Mouse (Mus musculus) hindbrain, embryonic 10.5 days (tissue): ENCODE measurements around the gene Ppargc1a. TPM values are rescaled to one million over a fixed set of nuclear protein-coding genes. Genes with fewer than 3 reads are reported as not detected.

ENCODE experiments used
- DNase-seq: peaks from one replicate; pipeline ENCODE4 v3.0.0-alpha.2; 2017; ENCODE audit warnings: low spot score
- H3K27ac ChIP-seq: fragments of 300-500 bp; sonication (generic); 2 replicates; pipeline ENCODE4 v1.5.1; 2016; ENCODE audit warnings: mild to moderate bottlenecking, moderate library complexity
- H3K27me3 ChIP-seq: fragments of 300-500 bp; sonication (generic); 2 replicates; pipeline ENCODE4 v1.6.1; 2016; ENCODE audit warnings: mild to moderate bottlenecking; ENCODE audit not compliant: poor library complexity, insufficient read depth, severe bottlenecking
- H3K36me3 ChIP-seq: fragments of 300-500 bp; sonication (generic); 2 replicates; pipeline ENCODE4 v1.6.1; 2016; ENCODE audit warnings: mild to moderate bottlenecking, moderate library complexity
- H3K4me1 ChIP-seq: fragments of 300-500 bp; sonication (generic); replicated peaks from 2 replicates; pipeline ENCODE4 v1.6.1; 2016; ENCODE audit warnings: mild to moderate bottlenecking
- H3K4me3 ChIP-seq: fragments of 300-500 bp; sonication (generic); 2 replicates; pipeline ENCODE4 v1.5.1; 2016; ENCODE audit warnings: mild to moderate bottlenecking, moderate library complexity
- H3K9me3 ChIP-seq: fragments of 300-500 bp; sonication (generic); 2 replicates; pipeline ENCODE4 v1.6.1; 2016; ENCODE audit warnings: mild to moderate bottlenecking, moderate library complexity
- WGBS: fragments of 180-500 bp; shearing (Covaris S2); methylation state at CpG from one replicate; pipeline ENCODE4 v1.1.7; 2016; 5-methylcytosine and 5-hydroxymethylcytosine counted together
- polyA plus RNA-seq: library from polyadenylated mRNA; unstranded; fragments of >200 nt; fragmentation: Nextera tagmentation; extraction: Ambion mirVana; gene quantifications from 2 replicates; pipeline ENCODE4 v1.2.1, GENCODE M21; 2016

Gene Ppargc1a
- polyA plus RNA-seq, 1 experiment from 2014 or later, result 2.1 TPM

- 75% methylated on average over 3 of the region's 3 CpGs for WGBS
These were observed 90.4 kb downstream of the Ppargc1a start for GRCm38 (mm10) chr5:51477140-51477539.

GRCm38 (mm10) chr5:51475034-51475541 lies 92.4 kb downstream of the Ppargc1a start:
- Histone ChIP-seq H3K27ac (no peak overlapping the region), H3K4me1 (peaks cover 13% of the 10 kb centered on the region; the same call in 1 of the 2 replicates), H3K4me3 (no peak overlapping the region), H3K9me3 (peaks cover 9% of the 10 kb centered on the region), H3K36me3 (0 out of 2 replicates have a peak, but pooled peaks cover 9% of the 10 kb centered on the region), H3K27me3 (no peaks in the 10 kb centered on the region; the same call in 1 of the 2 replicates)
- 51% methylated on average over 4 of the region's 4 CpGs for WGBS
- DNase-seq, result no peak

More at GRCm38 (mm10) chr5:51477140-51477539, 90.4 kb downstream of the Ppargc1a start:
- Histone ChIP-seq H3K4me1 (peaks cover 13% of the 10 kb centered on the region; the same call in 1 of the 2 replicates), H3K27me3 (no peaks in the 10 kb centered on the region; the same call in 1 of the 2 replicates), H3K9me3 (peaks cover 9% of the 10 kb centered on the region), H3K36me3 (0 out of 2 replicates have a peak, but pooled peaks cover 9% of the 10 kb centered on the region), H3K4me3 (no peak overlapping the region), H3K27ac (no peak overlapping the region)
- no peak for DNase-seq

GRCm38 (mm10) chr5:51471614-51472013 lies 95.9 kb downstream of the Ppargc1a start:
- Histone ChIP-seq H3K4me1 (no peaks in the 10 kb centered on the region), H3K27me3 (no peaks in the 10 kb centered on the region), H3K4me3 (no peak overlapping the region), H3K27ac (no peak overlapping the region), H3K9me3 (peaks cover 9% of the 10 kb centered on the region), H3K36me3 (0 out of 2 replicates have a peak, but pooled peaks cover 9% of the 10 kb centered on the region)
- 58% methylated on average over 4 of the region's 4 CpGs for WGBS
- no peak for DNase-seq

GRCm38 (mm10) chr5:51466036-51466435 lies 101.5 kb downstream of the Ppargc1a start:
- Histone ChIP-seq H3K4me1 (no peaks in the 10 kb centered on the region), H3K4me3 (no peak overlapping the region), H3K36me3 (no peaks in the 10 kb centered on the region), H3K27ac (no peak overlapping the region), H3K9me3 (no peaks in the 10 kb centered on the region), H3K27me3 (no peaks in the 10 kb centered on the region)
- WGBS, result 85% methylated on average over 5 of the region's 5 CpGs
- no peak for DNase-seq

GRCm38 (mm10) chr5:51452033-51452432 lies 115.5 kb downstream of the Ppargc1a start:
- no peak for DNase-seq
- WGBS, result 82% methylated on average over 3 of the region's 3 CpGs
- no peak overlapping the region for H3K27ac ChIP-seq
- no peaks in the 10 kb centered on the region for H3K36me3 ChIP-seq
- H3K4me3 ChIP-seq, result no peak overlapping the region
- no peaks in the 10 kb centered on the region for H3K9me3 ChIP-seq
- H3K4me1 ChIP-seq, result no peaks in the 10 kb centered on the region
- no peaks in the 10 kb centered on the region for H3K27me3 ChIP-seq

- Histone ChIP-seq H3K9me3 (no peaks in the 10 kb centered on the region), H3K36me3 (no peaks in the 10 kb centered on the region), H3K4me1 (no peaks in the 10 kb centered on the region), H3K27ac (no peak overlapping the region), H3K27me3 (no peaks in the 10 kb centered on the region), H3K4me3 (no peak overlapping the region)
- WGBS, result 84% methylated on average over 1 of the region's 1 CpGs
- no peak for DNase-seq
These were observed 119.9 kb downstream of the Ppargc1a start for GRCm38 (mm10) chr5:51447631-51448030.

GRCm38 (mm10) chr5:51446299-51447090 lies 121.0 kb downstream of the Ppargc1a start:
- Histone ChIP-seq H3K4me3 (no peak overlapping the region), H3K4me1 (no peaks in the 10 kb centered on the region), H3K27me3 (no peaks in the 10 kb centered on the region), H3K9me3 (no peaks in the 10 kb centered on the region), H3K27ac (no peak overlapping the region), H3K36me3 (no peaks in the 10 kb centered on the region)
- no peak for DNase-seq
- WGBS, result 95% methylated on average over 14 of the region's 14 CpGs

- no peaks in the 10 kb centered on the region for H3K9me3 ChIP-seq
- no peaks in the 10 kb centered on the region for H3K27me3 ChIP-seq
- DNase-seq, result no peak
- no peaks in the 10 kb centered on the region for H3K36me3 ChIP-seq
- no peaks in the 10 kb centered on the region for H3K4me1 ChIP-seq
- H3K27ac ChIP-seq, result no peak overlapping the region
- H3K4me3 ChIP-seq, result no peak overlapping the region
These were observed 121.8 kb downstream of the Ppargc1a start for GRCm38 (mm10) chr5:51445726-51446125.

- Histone ChIP-seq H3K27me3 (no peaks in the 10 kb centered on the region), H3K4me1 (0 out of 2 replicates have a peak, but pooled peaks cover 8% of the 10 kb centered on the region)
- WGBS, result 41% methylated on average over 4 of the region's 4 CpGs
These were observed 127.8 kb downstream of the Ppargc1a start for GRCm38 (mm10) chr5:51439773-51440172.

GRCm38 (mm10) chr5:51433905-51434304 lies 133.6 kb downstream of the Ppargc1a start:
- Histone ChIP-seq H3K27ac (no peak overlapping the region), H3K27me3 (no peaks in the 10 kb centered on the region), H3K4me3 (no peak overlapping the region), H3K4me1 (no peaks in the 10 kb centered on the region), H3K9me3 (no peaks in the 10 kb centered on the region), H3K36me3 (no peaks in the 10 kb centered on the region)
- DNase-seq, result no peak
- WGBS, result 93% methylated on average over 5 of the region's 5 CpGs

More at GRCm38 (mm10) chr5:51439773-51440172, 127.8 kb downstream of the Ppargc1a start:
- no peak for DNase-seq
- no peaks in the 10 kb centered on the region for H3K36me3 ChIP-seq
- H3K27ac ChIP-seq, result no peak overlapping the region
- no peaks in the 10 kb centered on the region for H3K9me3 ChIP-seq
- H3K4me3 ChIP-seq, result no peak overlapping the region

GRCm38 (mm10) chr5:51432532-51432931 lies 135.0 kb downstream of the Ppargc1a start:
- no peak for DNase-seq
- Histone ChIP-seq H3K27me3 (no peaks in the 10 kb centered on the region), H3K9me3 (no peaks in the 10 kb centered on the region), H3K27ac (no peak overlapping the region), H3K4me3 (no peak overlapping the region), H3K36me3 (no peaks in the 10 kb centered on the region), H3K4me1 (no peaks in the 10 kb centered on the region)
- 95% methylated on average over 2 of the region's 2 CpGs for WGBS

GRCm38 (mm10) chr5:51432031-51432430 lies 135.5 kb downstream of the Ppargc1a start:
- H3K27me3 ChIP-seq, result no peaks in the 10 kb centered on the region
- DNase-seq, result no peak
- no peaks in the 10 kb centered on the region for H3K4me1 ChIP-seq
- no peak overlapping the region for H3K27ac ChIP-seq
- H3K4me3 ChIP-seq, result no peak overlapping the region
- 67% methylated on average over 4 of the region's 4 CpGs for WGBS
- no peaks in the 10 kb centered on the region for H3K36me3 ChIP-seq
- no peaks in the 10 kb centered on the region for H3K9me3 ChIP-seq

GRCm38 (mm10) chr5:51426406-51426805 lies 141.1 kb downstream of the Ppargc1a start:
- no peak for DNase-seq
- H3K27ac ChIP-seq, result no peak overlapping the region
- H3K9me3 ChIP-seq, result no peaks in the 10 kb centered on the region
- H3K4me1 ChIP-seq, result no peaks in the 10 kb centered on the region
- H3K36me3 ChIP-seq, result no peaks in the 10 kb centered on the region
- H3K27me3 ChIP-seq, result no peaks in the 10 kb centered on the region
- no peak overlapping the region for H3K4me3 ChIP-seq
